Mouse (Mus musculus) ES-E14 (cell line): ENCODE measurements around the gene Ric3. TPM values are rescaled to one million over a fixed set of nuclear protein-coding genes. Genes with fewer than 3 reads are reported as not detected.
A peak's percentile ranks its signal among the peaks of the same experiment; 100 is the strongest.

ENCODE experiments used
- DNase-seq: peaks from one replicate; pipeline ENCODE4 v3.0.0-alpha.2; 2013; ENCODE audit warnings: low read depth, low spot score
- H3K27ac ChIP-seq: 2 replicates; pipeline ENCODE4 v1.5.1; 2012; ENCODE audit warnings: low read depth, mild to moderate bottlenecking, low read length, moderate library complexity, mixed read lengths; ENCODE audit not compliant: poor library complexity, insufficient read depth, severe bottlenecking
- H3K36me3 ChIP-seq: 2 replicates; pipeline ENCODE4 v1.6.1; 2012; ENCODE audit warnings: mild to moderate bottlenecking, low read length, moderate library complexity, mixed read lengths; ENCODE audit not compliant: control insufficient read depth, poor library complexity, insufficient read depth, severe bottlenecking
- H3K4me1 ChIP-seq, 2 experiments: fragments of 150-350 bp in 1 of 2; sonication (generic) in 1 of 2; 2 replicates each; pipeline ENCODE4 v1.6.1; 2012; ENCODE audit warnings: low read length in 2 of 2, mild to moderate bottlenecking in 1 of 2, mixed read lengths in 1 of 2; ENCODE audit not compliant: control insufficient read depth in 2 of 2, insufficient read depth in 2 of 2, poor library complexity in 1 of 2
- H3K4me3 ChIP-seq, 2 experiments: fragments of 150-350 bp in 1 of 2; sonication (generic) in 1 of 2; 2 replicates each; pipeline ENCODE4 v1.5.1; 2012; ENCODE audit warnings: low read length in 2 of 2, low read depth in 1 of 2, mild to moderate bottlenecking in 1 of 2, mixed read lengths in 1 of 2; ENCODE audit not compliant: insufficient read depth in 1 of 2, poor library complexity in 1 of 2, severe bottlenecking in 1 of 2
- H3K9ac ChIP-seq: 2 replicates; pipeline ENCODE4 v1.6.1; 2012; ENCODE audit warnings: low read depth, mild to moderate bottlenecking, low read length, mixed read lengths; ENCODE audit not compliant: poor library complexity, insufficient read depth, severe bottlenecking
- H3K9me3 ChIP-seq: fragments of 150-350 bp; sonication (generic); 2 replicates; pipeline ENCODE4 v1.6.1; 2012; ENCODE audit warnings: low read depth, mild to moderate bottlenecking, low read length; ENCODE audit not compliant: control insufficient read depth, insufficient read depth
- CHD2 ChIP-seq: IDR thresholded peaks from 2 replicates; pipeline ENCODE4 v1.6.1; 2014; ENCODE audit warnings: mild to moderate bottlenecking, low read depth, low read length, inconsistent platforms
- HCFC1 ChIP-seq: IDR thresholded peaks from 2 replicates; pipeline ENCODE4 v1.6.1; 2012; ENCODE audit warnings: low read length, inconsistent platforms, borderline replicate concordance; ENCODE audit not compliant: insufficient read depth
- MAFK ChIP-seq: IDR thresholded peaks from 2 replicates; pipeline ENCODE4 v1.6.1; 2014; ENCODE audit warnings: mild to moderate bottlenecking, low read depth, low read length, inconsistent platforms; ENCODE audit not compliant: insufficient read depth
- ZC3H11A ChIP-seq: IDR thresholded peaks from 2 replicates; pipeline ENCODE4 v1.6.1; 2012; ENCODE audit warnings: low read depth, mild to moderate bottlenecking, inconsistent platforms, low read length, borderline replicate concordance
- ZNF384 ChIP-seq: IDR thresholded peaks from 2 replicates; pipeline ENCODE4 v1.6.1; 2012; ENCODE audit warnings: low read depth, low read length, inconsistent platforms
- in situ Hi-C, 2 experiments: fragments of 600-800 bp; cut with MboI; formaldehyde crosslinking; loops; one replicate each; pipeline ENCODE4 v1.15.1; 2025; ENCODE audit warnings: low sequenced_read_pairs in 2 of 2, inconsistent platforms in 1 of 2; ENCODE audit not compliant: unreplicated experiment in 2 of 2
- total RNA-seq: library from RNA; depleted of rRNA; stranded (reverse); fragments of 300-350 nt; gene quantifications from 2 replicates; pipeline ENCODE4 v1.2.3, GENCODE M21; 2012

The Ric3 gene
- total RNA-seq, 1 experiment: 15.1 TPM

GRCm38 (mm10) chr7:109038121-109038735, 44.9 kb downstream of the Ric3 start:
- Histone ChIP-seq H3K9me3 (no peaks in the 10 kb centered on the region), H3K27ac (no peak overlapping the region), H3K4me1 (no peaks in the 10 kb centered on the region), H3K9ac (no peak overlapping the region), H3K36me3 (no peaks in the 10 kb centered on the region; the same call in 1 of the 2 replicates), H3K4me3 (no peak overlapping the region)
- no peak for TF ChIP-seq CHD2
- TF ChIP-seq ZNF384: no peak
- no peak for TF ChIP-seq MAFK
- TF ChIP-seq ZC3H11A: no peak
- TF ChIP-seq HCFC1: no peak
- no peak for DNase-seq
- in situ Hi-C loops: no loop called here

GRCm38 (mm10) chr7:109032054-109032453, 51.1 kb downstream of the Ric3 start:
- no peak for DNase-seq
- no peaks in the 10 kb centered on the region for H3K4me1 ChIP-seq
- in situ Hi-C loops: no loop called here
- no peak overlapping the region for H3K4me3 ChIP-seq
- H3K36me3 ChIP-seq: no peaks in the 10 kb centered on the region; the same call in 1 of the 2 replicates
- no peaks in the 10 kb centered on the region for H3K9me3 ChIP-seq
- no peak overlapping the region for H3K27ac ChIP-seq
- H3K9ac ChIP-seq: no peak overlapping the region
- TF ChIP-seq ZC3H11A (no peak), CHD2 (no peak), MAFK (no peak), HCFC1 (no peak), ZNF384 (no peak)

- H3K4me3 ChIP-seq: no peak overlapping the region
- TF ChIP-seq MAFK: no peak
- no peak for TF ChIP-seq CHD2
- no peak for TF ChIP-seq HCFC1
- TF ChIP-seq ZC3H11A: no peak
- no peak for TF ChIP-seq ZNF384
- in situ Hi-C loops: no loop called here
- H3K27ac ChIP-seq: no peak overlapping the region
- no peaks in the 10 kb centered on the region for H3K9me3 ChIP-seq
- DNase-seq: no peak
- no peak overlapping the region for H3K9ac ChIP-seq
- peaks cover 5% of the 10 kb centered on the region; the same call in 1 of the 2 replicates for H3K36me3 ChIP-seq
- no peaks in the 10 kb centered on the region for H3K4me1 ChIP-seq
Measured at GRCm38 (mm10) chr7:109031331-109031730, 51.8 kb downstream of the Ric3 start.

- Histone ChIP-seq H3K36me3 (peaks cover 11% of the 10 kb centered on the region; the same call in 1 of the 2 replicates), H3K4me3 (no peak overlapping the region), H3K9ac (no peak overlapping the region), H3K9me3 (no peaks in the 10 kb centered on the region), H3K4me1 (no peaks in the 10 kb centered on the region), H3K27ac (no peak overlapping the region)
- no peak for DNase-seq
- in situ Hi-C loops: loop anchor here in 1 of 2 experiments (10.0 kb wide), 1 partner anchor 215 kb away; no protein-coding TSS in a partner anchor
- no peak for TF ChIP-seq CHD2
- no peak for TF ChIP-seq ZC3H11A
- TF ChIP-seq MAFK: no peak
- no peak for TF ChIP-seq ZNF384
- no peak for TF ChIP-seq HCFC1
Measured at GRCm38 (mm10) chr7:109029961-109030465, 53.1 kb downstream of the Ric3 start.

GRCm38 (mm10) chr7:109028204-109028603, 54.9 kb downstream of the Ric3 start:
- in situ Hi-C loops: loop anchor here in 1 of 2 experiments (10.0 kb wide), 1 partner anchor 213 kb away; no protein-coding TSS in a partner anchor
- DNase-seq: no peak

More at GRCm38 (mm10) chr7:109028204-109028603, 54.9 kb downstream of the Ric3 start:
- no peak overlapping the region for H3K9ac ChIP-seq
- H3K4me1 ChIP-seq: no peaks in the 10 kb centered on the region
- H3K4me3 ChIP-seq: no peak overlapping the region
- TF ChIP-seq ZC3H11A: peak; percentile 79; the same call in 1 of the 2 replicates
- no peak for TF ChIP-seq ZNF384
- H3K36me3 ChIP-seq: peaks cover 11% of the 10 kb centered on the region; the same call in 1 of the 2 replicates
- H3K27ac ChIP-seq: no peak overlapping the region
- no peaks in the 10 kb centered on the region for H3K9me3 ChIP-seq
